Mouse (Mus musculus) midbrain, postnatal 0 days (tissue): ENCODE results near the gene Nsg1. TPM values are rescaled to one million over a fixed set of nuclear protein-coding genes. Genes with fewer than 3 reads are reported as not detected.

ENCODE experiments used
- ATAC-seq: fragments of 200-750 bp; cut with Nextera tagmentation; 2 replicates; pipeline ENCODE4 v1.8.0; 2017; ENCODE audit warnings: moderate number of reproducible peaks, mild to moderate bottlenecking, moderate TSS enrichment, moderate library complexity; ENCODE audit not compliant: low FRiP score
- DNase-seq: peaks from one replicate; pipeline ENCODE4 v3.0.0-alpha.2; 2015; ENCODE audit warnings: low spot score
- H3K27ac ChIP-seq: fragments of 300-500 bp; sonication (generic); 2 replicates; pipeline ENCODE4 v1.5.1; 2014; ENCODE audit warnings: low read depth, mild to moderate bottlenecking, low read length, mixed read lengths
- H3K27me3 ChIP-seq: fragments of 300-500 bp; sonication (generic); 2 replicates; pipeline ENCODE4 v1.6.1; 2014; ENCODE audit warnings: low read length, control low read depth, mixed read lengths; ENCODE audit not compliant: insufficient read depth
- H3K36me3 ChIP-seq: fragments of 300-500 bp; sonication (generic); 2 replicates; pipeline ENCODE4 v1.6.1; 2014; ENCODE audit warnings: low read length, control low read depth, mixed read lengths; ENCODE audit not compliant: insufficient read depth
- H3K4me1 ChIP-seq: fragments of 300-500 bp; sonication (generic); 2 replicates; pipeline ENCODE4 v1.6.1; 2014; ENCODE audit warnings: mild to moderate bottlenecking, control low read depth, antibody characterized with exemption, low read length, mixed read lengths; ENCODE audit not compliant: insufficient read depth
- H3K4me2 ChIP-seq: fragments of 300-500 bp; sonication (generic); 2 replicates; pipeline ENCODE4 v1.6.1; 2014; ENCODE audit warnings: low read depth, mild to moderate bottlenecking, low read length, mixed read lengths; ENCODE audit not compliant: poor library complexity, severe bottlenecking
- H3K4me3 ChIP-seq: fragments of 300-500 bp; sonication (generic); 2 replicates; pipeline ENCODE4 v1.5.1; 2014; ENCODE audit warnings: low read depth, mild to moderate bottlenecking, low read length, moderate library complexity
- H3K9ac ChIP-seq: fragments of 300-500 bp; sonication (generic); replicated peaks from 2 replicates; pipeline ENCODE4 v1.6.1; 2014; ENCODE audit warnings: mild to moderate bottlenecking, low read length, moderate library complexity, mixed read lengths; ENCODE audit not compliant: poor library complexity, severe bottlenecking
- H3K9me3 ChIP-seq: fragments of 300-500 bp; sonication (generic); 2 replicates; pipeline ENCODE4 v1.6.1; 2016; ENCODE audit warnings: low read length, control low read depth
- CTCF ChIP-seq: IDR thresholded peaks from 2 replicates; pipeline ENCODE4 v1.5.1; 2016; ENCODE audit warnings: antibody characterized with exemption, mild to moderate bottlenecking
- WGBS: fragments of 180-500 bp; shearing (Covaris S2); extraction: QIAGEN DNeasy Blood & Tissue Kit; methylation state at CpG from one replicate; pipeline ENCODE4 v1.1.7; 2014; 5-methylcytosine and 5-hydroxymethylcytosine counted together
- polyA plus RNA-seq: library from polyadenylated mRNA; unstranded; fragments of >200 nt; fragmentation: Nextera tagmentation; extraction: Ambion mirVana; gene quantifications from 2 replicates; pipeline ENCODE4 v1.2.1, GENCODE M21; 2015
- total RNA-seq: library from RNA; depleted of rRNA; stranded (reverse); fragments of >200 nt; gene quantifications from 2 replicates; pipeline ENCODE4 v1.2.3, GENCODE M21; 2014

Nsg1 gene
- total and polyA plus RNA-seq, 2 experiments from 2014 or later: 1,351 to 1,877 TPM

- H3K4me2 ChIP-seq: no peak overlapping the region
- no peaks in the 10 kb centered on the region for H3K36me3 ChIP-seq
- H3K9me3 ChIP-seq: no peaks in the 10 kb centered on the region
- WGBS: 57% methylated on average over 5 of the region's 5 CpGs
- ATAC-seq: no peak
- no peak overlapping the region for H3K27ac ChIP-seq
- no peak overlapping the region for H3K9ac ChIP-seq
- H3K27me3 ChIP-seq: no peaks in the 10 kb centered on the region
- no peak for DNase-seq
- no peak for TF ChIP-seq CTCF
- H3K4me1 ChIP-seq: no peaks in the 10 kb centered on the region; the same call in 1 of the 2 replicates
- H3K4me3 ChIP-seq: no peak overlapping the region
Observed at GRCm38 (mm10) chr5:38173766-38174165, 14.1 kb upstream of the Nsg1 start.

DNA sequence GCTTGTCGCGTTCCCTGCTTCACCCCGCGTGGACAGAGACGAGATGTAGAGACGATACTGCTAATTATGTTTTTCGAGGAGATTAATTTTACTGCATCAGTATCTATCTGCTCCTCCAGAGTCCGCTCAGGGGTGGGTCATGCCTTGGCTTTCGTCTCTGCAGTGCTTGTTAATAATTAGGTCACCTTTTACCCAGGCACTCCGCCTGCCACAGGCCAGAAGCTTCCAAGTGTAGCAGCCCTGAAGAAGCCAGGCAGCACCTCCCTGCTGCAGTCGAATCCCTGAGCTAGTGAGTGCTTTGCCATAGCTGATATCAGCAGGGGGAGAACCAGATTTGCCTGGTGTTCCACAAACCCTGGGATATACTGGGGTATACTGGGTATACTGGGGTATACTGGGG, 8.8 kb upstream of the Nsg1 start:
- Histone ChIP-seq H3K4me3 (no peak overlapping the region), H3K4me1 (no peaks in the 10 kb centered on the region; the same call in 1 of the 2 replicates), H3K27me3 (no peaks in the 10 kb centered on the region), H3K9me3 (no peaks in the 10 kb centered on the region), H3K27ac (peak overlapping the region; percentile 51; the same call in 1 of the 2 replicates), H3K9ac (no peak overlapping the region), H3K36me3 (no peaks in the 10 kb centered on the region), H3K4me2 (no peak overlapping the region)
- no peak for DNase-seq
- 61% methylated on average over 11 of the region's 11 CpGs for WGBS
- ATAC-seq: peak; percentile 70; the same call in 1 of the 2 replicates
- TF ChIP-seq CTCF: no peak

- TF ChIP-seq CTCF: no peak
- H3K9ac ChIP-seq: peak overlapping the region; percentile 99
- peaks cover 35% of the 10 kb centered on the region for H3K4me1 ChIP-seq
- under 1% methylated on average over 78 of the region's 79 CpGs for WGBS
- peak overlapping the region; percentile 99 for H3K27ac ChIP-seq
- H3K9me3 ChIP-seq: no peaks in the 10 kb centered on the region
- peak overlapping the region; percentile 85 for H3K4me2 ChIP-seq
- H3K4me3 ChIP-seq: peak overlapping the region; percentile 70
- peak; percentile 93 for DNase-seq
- peaks cover 24% of the 10 kb centered on the region for H3K36me3 ChIP-seq
- H3K27me3 ChIP-seq: no peaks in the 10 kb centered on the region
- ATAC-seq: peak; percentile 86
Observed at GRCm38 (mm10) chr5:38158947-38159633, 617 bp downstream of the Nsg1 start.

- H3K4me2 ChIP-seq: peak overlapping the region; percentile 85
- H3K9me3 ChIP-seq: no peaks in the 10 kb centered on the region
- no peak for TF ChIP-seq CTCF
- H3K4me3 ChIP-seq: peak overlapping the region; percentile 70
- peak overlapping the region; percentile 99 for H3K9ac ChIP-seq
- peaks cover 29% of the 10 kb centered on the region for H3K36me3 ChIP-seq
- H3K27me3 ChIP-seq: no peaks in the 10 kb centered on the region
- DNase-seq (peak; percentile 78), ATAC-seq (peak; percentile 74)
- 1% methylated on average over 17 of the region's 17 CpGs for WGBS
- peak overlapping the region; percentile 99 for H3K27ac ChIP-seq
- peaks cover 38% of the 10 kb centered on the region for H3K4me1 ChIP-seq
Observed at GRCm38 (mm10) chr5:38158501-38158946, 1.2 kb downstream of the Nsg1 start.

GRCm38 (mm10) chr5:38157481-38158020, 2.2 kb downstream of the Nsg1 start:
- DNase-seq: no peak
- 18% methylated on average over 9 of the region's 9 CpGs for WGBS

GRCm38 (mm10) chr5:38153636-38154035, 6.1 kb downstream of the Nsg1 start:
- H3K9me3 ChIP-seq: no peaks in the 10 kb centered on the region
- H3K4me3 ChIP-seq: no peak overlapping the region
- DNase-seq: no peak
- no peaks in the 10 kb centered on the region for H3K27me3 ChIP-seq
- ATAC-seq: no peak
- TF ChIP-seq CTCF: no peak
- WGBS: 87% methylated on average over 5 of the region's 5 CpGs
- no peak overlapping the region for H3K9ac ChIP-seq
- no peak overlapping the region for H3K27ac ChIP-seq
- peaks cover 68% of the 10 kb centered on the region for H3K36me3 ChIP-seq
- H3K4me1 ChIP-seq: peaks cover 45% of the 10 kb centered on the region
- H3K4me2 ChIP-seq: peak overlapping the region; percentile 22; the same call in 1 of the 2 replicates

More at GRCm38 (mm10) chr5:38157481-38158020, 2.2 kb downstream of the Nsg1 start:
- H3K36me3 ChIP-seq: peaks cover 39% of the 10 kb centered on the region
- no peak for TF ChIP-seq CTCF
- peak overlapping the region; percentile 70 for H3K4me3 ChIP-seq
- no peaks in the 10 kb centered on the region for H3K9me3 ChIP-seq
- ATAC-seq: no peak
- peak overlapping the region; percentile 85 for H3K4me2 ChIP-seq
- H3K9ac ChIP-seq: peak overlapping the region; percentile 99
- peaks cover 43% of the 10 kb centered on the region for H3K4me1 ChIP-seq
- H3K27ac ChIP-seq: peak overlapping the region; percentile 99
- H3K27me3 ChIP-seq: no peaks in the 10 kb centered on the region
